Mouse (Mus musculus) G1E-ER4 (cell line): ENCODE measurements around the gene Gnb4. TPM values are rescaled to one million over a fixed set of nuclear protein-coding genes. Genes with fewer than 3 reads are reported as not detected.

Source experiments
- GATA1 ChIP-seq: IDR thresholded peaks from one replicate; pipeline ENCODE4 v1.8.0; 2012; ENCODE audit warnings: low read length, inconsistent platforms
- polyA plus RNA-seq: library from polyadenylated mRNA; stranded (reverse); fragments of >175 nt; gene quantifications from 2 replicates; pipeline ENCODE4 v1.2.3, GENCODE M21; 2012

Gnb4 gene
- polyA plus RNA-seq, 1 experiment: 6.2 TPM

DNA sequence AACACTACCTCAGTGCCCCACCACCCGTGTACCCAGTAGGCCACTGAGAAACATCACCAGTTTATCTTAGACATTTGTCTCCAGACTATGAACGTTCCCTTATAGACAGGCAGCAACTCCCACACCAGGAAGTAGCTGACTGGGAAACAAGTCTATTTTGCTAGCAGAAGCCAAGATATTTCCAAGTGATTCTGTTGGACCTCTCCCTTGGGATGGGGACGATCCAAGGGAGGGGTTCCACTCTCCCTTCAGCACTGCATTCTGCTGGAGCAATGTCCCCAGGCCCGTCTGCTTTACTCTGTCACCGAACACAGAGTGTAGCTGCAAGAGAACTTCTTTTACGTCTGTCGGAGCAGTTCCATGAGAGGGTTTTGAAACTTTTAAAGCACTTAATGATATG is 11.8 kb upstream of the Gnb4 start:
- no peak for TF ChIP-seq GATA1

DNA sequence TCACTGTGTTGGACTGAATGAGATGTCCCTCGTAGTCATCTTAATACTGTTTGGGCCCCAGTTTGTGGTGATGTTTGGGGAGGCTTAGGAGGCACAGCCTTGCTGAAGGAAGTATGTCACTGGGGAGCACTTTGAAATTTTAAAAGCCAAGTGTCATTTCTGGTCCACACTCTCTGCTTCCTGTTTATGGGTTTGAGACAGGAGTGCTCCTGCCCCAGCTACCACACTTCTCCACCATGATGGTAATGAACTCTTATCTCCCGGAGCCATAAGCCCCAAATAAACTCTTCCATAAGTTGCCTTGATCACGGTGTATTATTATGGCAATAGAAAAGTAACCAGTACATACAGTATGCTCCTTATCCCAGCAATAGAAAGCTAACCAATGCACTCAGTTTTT is 5.7 kb upstream of the Gnb4 start:
- no peak for TF ChIP-seq GATA1

DNA sequence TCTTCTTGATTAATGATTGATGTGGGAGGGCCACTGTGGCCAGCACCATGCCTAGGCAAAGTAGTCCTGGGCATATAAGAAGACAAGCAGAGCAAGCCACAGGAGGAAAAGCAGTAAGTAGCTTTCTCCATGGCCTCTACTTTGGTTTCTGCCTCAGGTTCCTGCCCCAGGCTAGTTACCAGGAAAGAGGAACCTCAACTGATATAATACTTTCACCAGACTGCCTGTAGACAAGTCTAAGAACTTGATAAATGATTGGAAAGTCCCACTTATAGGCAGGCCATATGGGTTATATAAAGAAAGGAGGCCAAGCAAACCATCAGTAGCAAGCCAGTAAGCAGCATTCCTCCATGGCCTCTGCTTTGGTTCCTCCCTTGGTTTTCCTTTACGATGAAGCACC is 5.3 kb upstream of the Gnb4 start:
- no peak for TF ChIP-seq GATA1

DNA sequence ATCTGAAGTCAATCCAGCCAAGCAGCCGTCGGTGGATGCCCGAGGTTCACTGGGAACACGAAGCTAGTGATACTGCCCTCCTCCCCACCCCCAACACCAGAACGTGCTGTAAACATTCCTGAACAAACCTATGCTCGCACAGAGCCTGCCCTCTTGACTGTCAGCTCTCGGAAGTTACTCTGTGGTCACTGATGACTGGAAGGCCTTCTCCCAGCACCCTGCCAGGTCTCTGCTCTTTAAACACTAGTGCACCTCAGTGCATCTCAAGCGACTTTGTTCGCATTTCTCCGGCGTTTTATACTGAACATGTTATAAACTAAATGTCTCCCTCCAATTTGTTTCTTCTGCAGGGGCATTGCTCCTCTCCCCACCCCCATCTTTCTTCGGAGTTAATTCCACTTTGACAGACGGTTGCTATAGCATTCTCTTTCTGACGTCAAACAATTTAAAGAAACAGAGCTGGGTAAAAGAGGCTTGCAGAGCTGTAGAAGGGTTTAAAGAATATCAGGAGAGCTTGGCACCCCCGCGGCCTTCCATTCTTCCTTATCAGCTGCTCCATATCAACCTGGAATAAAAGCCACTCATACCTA is 763 bp upstream of the Gnb4 start:
- TF ChIP-seq GATA1: no peak

DNA sequence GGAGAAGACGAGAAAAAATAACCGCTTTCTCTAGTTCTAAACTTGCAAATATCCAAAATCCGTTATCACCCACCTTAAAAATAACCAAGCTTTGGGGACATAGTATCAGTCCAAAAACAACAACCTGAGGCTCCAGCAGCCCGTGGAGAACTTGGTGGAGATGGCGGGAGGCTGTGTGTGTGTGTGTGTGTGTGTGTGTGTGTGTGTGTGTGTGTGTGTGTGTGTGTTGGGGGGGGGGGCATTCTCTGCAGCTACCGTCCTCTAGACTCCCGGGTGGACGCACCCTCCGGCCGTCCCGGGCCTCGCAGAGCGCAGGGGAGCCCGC is 417 bp downstream of the Gnb4 start:
- no peak for TF ChIP-seq GATA1

DNA sequence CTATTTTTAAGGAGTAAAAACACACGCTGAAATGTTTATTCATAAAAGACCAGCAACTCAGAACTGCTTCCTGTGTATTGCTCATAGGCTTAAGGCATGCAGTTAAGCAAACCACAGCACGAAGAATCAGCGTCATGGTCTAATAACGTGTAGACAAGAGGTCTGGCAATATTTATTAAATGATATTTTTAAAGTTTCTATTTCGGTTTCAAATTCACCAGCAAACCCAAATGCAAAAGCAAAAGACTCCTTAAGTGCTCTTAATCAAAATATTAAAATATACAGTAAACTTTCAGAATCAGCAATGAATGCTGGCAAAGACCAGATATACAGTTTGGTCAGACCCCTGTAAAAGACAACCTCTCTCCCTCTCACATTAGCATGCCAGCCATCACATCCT is 1.0 kb downstream of the Gnb4 start:
- no peak for TF ChIP-seq GATA1

DNA sequence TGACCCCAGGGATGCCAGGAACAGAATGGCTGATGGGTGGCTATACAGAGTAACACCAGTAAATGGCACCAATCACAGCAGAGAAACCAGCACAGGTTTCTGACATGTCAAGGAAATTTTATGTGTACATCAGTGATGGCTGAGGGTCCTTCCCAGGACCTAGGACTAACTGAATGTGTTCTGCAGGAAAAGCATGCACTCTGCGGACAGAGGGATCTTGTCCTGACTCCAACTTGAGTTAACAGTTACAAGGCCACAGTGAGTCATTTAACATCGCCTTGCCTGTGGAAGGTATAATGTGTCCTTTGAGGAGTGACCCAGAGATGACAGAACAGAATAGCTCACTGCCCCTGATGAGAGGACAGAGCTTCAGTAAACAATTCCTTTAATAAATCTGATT is 1.6 kb downstream of the Gnb4 start:
- no peak for TF ChIP-seq GATA1

DNA sequence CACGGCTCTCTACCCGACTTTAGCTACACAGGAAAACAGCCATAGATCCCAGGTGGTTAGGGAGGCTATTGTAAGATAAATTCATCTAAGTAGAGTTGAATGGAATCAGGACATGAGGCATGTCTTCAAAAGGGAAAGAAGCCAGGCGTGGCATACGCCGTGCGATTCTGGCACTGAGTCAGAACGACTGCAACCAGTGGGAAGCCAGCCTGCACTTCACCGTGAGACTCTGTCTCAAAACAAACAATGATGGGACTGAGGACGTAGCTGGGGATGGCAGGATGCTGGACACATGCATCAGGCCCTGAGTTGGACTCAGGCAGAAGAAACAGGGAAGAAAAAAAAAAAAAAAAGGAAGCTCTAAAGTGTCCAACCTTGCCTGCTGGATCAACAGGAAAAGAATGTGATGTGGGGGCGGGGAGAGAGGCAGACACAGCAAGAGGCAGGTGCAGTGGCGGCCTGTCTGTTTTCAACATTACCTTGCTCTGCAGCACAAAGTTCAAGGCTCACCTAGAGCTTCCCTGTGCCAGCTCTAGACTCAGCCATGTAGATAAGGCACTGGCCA is 4.7 kb downstream of the Gnb4 start:
- TF ChIP-seq GATA1: no peak

DNA sequence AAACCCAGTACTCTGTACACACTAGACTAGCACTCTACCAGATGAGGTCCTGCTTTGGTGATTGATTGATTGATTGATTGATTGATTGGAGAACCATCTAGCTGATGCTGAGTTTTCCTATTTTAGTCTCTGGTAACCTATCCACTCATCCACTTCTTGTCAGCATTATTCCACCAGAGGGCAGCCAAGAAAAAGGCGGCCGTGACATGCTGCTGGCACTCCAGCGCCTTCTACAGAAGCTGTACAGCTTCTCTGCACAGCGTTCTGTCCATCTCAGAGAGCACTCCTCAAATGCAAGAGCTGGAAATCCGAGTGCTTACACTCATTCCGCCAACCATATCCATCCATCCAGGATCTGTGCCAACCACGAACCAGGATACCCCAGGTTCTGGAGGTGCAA is 5.8 kb downstream of the Gnb4 start:
- no peak for TF ChIP-seq GATA1

DNA sequence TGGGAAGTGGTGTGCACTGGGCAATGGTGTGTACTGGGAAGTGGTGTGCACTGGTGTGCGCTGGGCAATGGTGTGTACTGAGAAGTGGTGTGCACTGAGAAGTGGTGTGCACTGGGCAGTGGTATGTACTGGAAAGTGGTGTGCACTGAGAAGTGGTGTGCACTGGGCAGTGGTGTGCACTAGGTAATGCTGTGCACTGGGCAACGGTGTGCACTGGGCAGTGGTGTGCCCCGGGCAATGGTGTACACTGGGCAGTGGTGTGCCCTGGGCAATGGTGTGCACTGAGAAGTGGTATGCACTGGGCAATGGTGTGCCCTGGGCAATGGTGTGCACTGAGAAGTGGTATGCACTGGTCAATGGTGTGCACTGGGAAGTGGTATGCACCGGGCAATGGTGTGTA is 7.2 kb downstream of the Gnb4 start:
- no peak for TF ChIP-seq GATA1

DNA sequence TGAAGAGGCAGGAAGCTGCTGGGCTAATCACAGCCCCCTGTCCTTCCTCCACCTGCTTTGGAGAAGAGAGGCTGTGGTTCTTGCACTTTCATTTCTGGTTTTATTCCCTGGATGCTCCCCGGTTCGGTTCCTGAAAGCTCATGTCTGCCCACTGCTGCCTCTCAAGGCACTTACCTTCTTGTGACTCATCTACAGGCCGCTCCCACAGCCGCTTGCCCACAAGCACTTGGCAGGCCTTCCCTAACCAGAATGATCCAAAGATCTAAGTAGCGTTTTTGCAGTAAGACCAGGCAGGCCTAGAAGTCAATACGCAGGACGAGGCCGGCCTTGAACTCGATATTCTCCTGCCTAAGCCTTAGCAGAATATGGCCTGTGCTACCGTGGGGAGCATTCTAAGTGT is 15.3 kb downstream of the Gnb4 start:
- TF ChIP-seq GATA1: no peak

DNA sequence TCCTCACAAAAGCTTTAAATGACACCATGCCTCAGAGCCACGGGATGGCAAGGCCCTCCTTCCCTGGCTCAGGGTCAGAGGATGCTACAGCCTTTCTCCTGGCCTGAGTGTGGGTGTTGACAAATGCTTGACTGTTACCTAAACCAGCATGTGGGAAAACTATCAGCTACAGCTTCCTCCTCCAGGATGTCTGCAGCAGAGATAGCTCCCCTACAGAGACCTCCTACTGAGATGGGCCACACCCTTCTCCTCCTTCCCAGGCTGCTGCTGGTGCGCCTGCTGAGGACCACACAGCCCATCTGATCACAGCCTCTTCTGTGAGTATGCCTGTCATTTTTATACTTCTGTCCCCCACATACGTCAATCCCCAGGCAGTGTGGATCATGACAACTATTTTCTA is 17.1 kb downstream of the Gnb4 start:
- TF ChIP-seq GATA1: no peak

DNA sequence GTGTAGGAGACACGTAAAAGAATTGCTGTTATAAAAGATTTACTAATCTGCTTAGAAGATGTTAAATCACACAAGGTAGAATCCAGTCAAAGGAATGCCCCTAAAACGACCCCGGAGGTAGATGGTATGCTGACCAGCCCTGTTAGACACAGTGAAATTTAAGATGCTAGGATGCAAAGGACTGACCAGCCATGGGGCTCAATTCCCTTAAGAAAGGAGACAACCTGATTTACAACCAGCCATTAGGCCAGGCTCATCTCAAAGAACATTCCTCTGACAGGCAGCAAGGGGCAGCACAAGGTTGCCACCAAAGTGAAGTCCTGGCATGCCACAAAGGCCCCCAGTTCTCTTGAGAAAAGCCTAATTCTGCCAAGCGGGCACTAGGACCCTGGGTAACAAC is 21.3 kb downstream of the Gnb4 start:
- no peak for TF ChIP-seq GATA1

DNA sequence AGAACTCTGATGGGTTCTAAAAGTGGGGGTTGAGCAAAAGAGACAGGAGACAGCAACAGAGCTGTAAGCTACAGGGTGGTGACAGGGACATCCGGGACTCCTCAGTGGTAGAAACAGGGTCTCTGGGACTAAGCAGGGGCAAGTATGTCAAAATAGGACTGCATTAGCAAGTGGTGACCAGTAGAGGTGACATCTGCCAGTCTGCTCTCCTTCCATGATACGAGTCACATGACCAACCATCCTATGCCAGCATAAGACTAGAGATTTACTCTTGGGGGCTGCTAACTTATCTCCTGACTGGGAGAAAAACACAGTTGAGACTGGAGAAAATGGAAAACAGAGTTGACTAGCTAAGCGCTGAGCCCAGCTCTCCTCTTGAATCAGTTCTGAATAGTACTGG is 30.1 kb downstream of the Gnb4 start:
- no peak for TF ChIP-seq GATA1

DNA sequence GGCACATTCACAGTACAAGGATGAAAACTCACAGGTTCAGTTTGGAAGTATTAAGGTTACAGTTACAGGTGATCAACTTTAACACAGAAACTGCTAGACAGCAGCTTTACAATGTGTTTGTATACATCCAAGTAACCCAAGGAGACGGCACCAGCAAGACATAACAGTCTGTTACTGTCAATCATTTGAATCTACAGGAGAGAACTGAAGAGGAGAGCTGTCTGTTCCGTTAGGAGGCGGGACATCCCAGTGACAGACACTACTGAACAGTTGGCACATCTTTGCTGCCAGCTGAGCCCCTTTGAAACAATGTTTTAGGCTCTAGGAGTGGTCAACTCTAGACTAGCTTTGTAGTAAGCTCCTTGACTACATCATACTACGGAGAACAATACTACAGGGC is 32.9 kb downstream of the Gnb4 start:
- TF ChIP-seq GATA1: no peak

DNA sequence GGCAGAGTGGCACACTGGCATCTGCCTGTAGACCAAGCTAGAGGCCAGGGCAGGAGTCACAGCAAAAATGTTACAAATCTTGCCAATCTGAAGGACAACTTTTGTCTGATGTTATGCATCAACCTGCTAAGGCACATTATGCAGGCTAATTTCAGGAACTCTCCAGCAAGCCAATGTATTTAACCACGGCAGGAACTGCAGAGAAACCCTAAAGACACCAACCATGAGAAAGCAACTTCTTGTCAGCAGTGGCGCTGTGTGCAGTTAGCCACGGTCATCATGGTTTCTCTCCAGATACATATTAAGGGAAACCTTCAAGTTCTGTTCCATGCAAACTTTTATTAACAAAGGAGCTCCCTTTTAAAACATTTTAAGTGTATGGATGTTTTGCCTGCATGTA is 34.5 kb downstream of the Gnb4 start:
- TF ChIP-seq GATA1: no peak

DNA sequence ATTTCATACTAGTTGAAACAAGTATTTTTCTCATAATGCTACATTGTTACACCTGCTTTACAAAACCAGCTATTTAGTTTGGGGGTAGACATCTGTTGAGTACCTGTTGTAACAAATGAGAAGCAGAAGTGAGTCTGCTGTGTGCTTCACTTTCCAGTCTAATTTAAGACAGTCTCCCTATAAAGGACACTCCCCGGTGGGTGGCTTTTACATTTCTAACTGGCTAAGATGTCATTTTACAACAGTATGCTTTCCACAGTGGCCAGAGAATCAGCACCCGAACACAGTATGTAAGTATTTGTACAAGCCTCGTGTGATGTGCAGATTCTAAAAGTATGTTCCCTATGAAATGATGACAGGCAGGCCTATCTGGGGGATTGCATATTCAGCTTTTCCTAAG is 35.6 kb downstream of the Gnb4 start:
- no peak for TF ChIP-seq GATA1

DNA sequence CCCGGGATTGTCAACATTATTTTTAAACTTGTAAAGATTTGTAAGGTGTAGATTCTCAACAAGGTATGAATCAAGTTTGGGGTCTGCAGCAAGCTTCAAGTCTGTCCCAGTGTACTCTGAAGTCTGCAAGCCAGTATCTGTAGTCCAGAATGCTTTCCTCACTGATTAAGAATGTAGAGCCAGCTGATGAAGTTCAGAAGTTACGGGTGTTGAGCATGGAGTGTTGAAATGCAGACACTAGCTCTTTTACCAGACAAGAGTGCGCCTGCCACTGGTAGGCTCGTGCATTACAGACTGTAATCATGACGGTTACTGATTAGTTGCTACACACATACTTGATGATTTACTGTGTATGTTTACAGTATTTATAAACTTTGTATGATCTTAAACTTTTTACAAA is 37.6 kb downstream of the Gnb4 start:
- no peak for TF ChIP-seq GATA1
